Mouse (Mus musculus): ENCODE data around the gene Tmc5. TPM values are rescaled to one million over a fixed set of nuclear protein-coding genes. Genes with fewer than 3 reads are reported as not detected.

Tmc5 gene
- total RNA-seq, 1 experiment, result 0.80 TPM

- Histone ChIP-seq H3K4me3 (ENCODE audit: insufficient read depth in 1 of 2, low read depth in 1 of 2, low read length in 2 of 2, poor library complexity in 1 of 2, severe bottlenecking in 1 of 2) (peak within 1 kb of the TSS; percentile 81 to 89), H3K9me3 (ENCODE audit: control insufficient read depth, insufficient read depth, low read depth, low read length) (no peaks in the 10 kb centered on the region), H3K4me1 (ENCODE audit: control insufficient read depth in 2 of 2, insufficient read depth in 2 of 2, low read length in 2 of 2, poor library complexity in 1 of 2) (no peaks in the 10 kb centered on the region), H3K27ac (ENCODE audit: insufficient read depth, low read depth, low read length, poor library complexity, severe bottlenecking) (no peak within 1 kb of the TSS), H3K9ac (ENCODE audit: insufficient read depth, low read depth, low read length, poor library complexity, severe bottlenecking) (peak within 1 kb of the TSS; percentile 84), H3K36me3 (ENCODE audit: control insufficient read depth, insufficient read depth, low read length, poor library complexity, severe bottlenecking) (no peaks in the 10 kb centered on the region; the same call in 1 of the 2 replicates)
- TF ChIP-seq MAFK (IDR thresholded peaks at IDR 0.05; ENCODE audit: insufficient read depth, low read depth, low read length), result no peak
- peak; percentile 97 for TF ChIP-seq HCFC1 (IDR thresholded peaks at IDR 0.05; ENCODE audit: borderline replicate concordance, insufficient read depth, low read length)
- no peak for TF ChIP-seq CHD2 (IDR thresholded peaks at IDR 0.05; ENCODE audit: low read depth, low read length)
- peak; percentile 92 for DNase-seq (ENCODE audit: low read depth, low spot score)
- in situ Hi-C loops (cut with MboI; ENCODE audit: low sequenced_read_pairs in 2 of 2, unreplicated experiment in 2 of 2), result no loop called here
Measured at GRCm38 (mm10) chr7:118712228-118713173, 115.4 kb downstream of the Tmc5 start, which contains the start of gene Ccp110. TSS of gene Ccp110 (plus strand) at chr7:118712552.

GRCm38 (mm10) chr7:118714873-118715272 lies 117.8 kb downstream of the Tmc5 start:
- Histone ChIP-seq H3K4me3 (ENCODE audit: insufficient read depth in 1 of 2, low read depth in 1 of 2, low read length in 2 of 2, poor library complexity in 1 of 2, severe bottlenecking in 1 of 2) (no peak overlapping the region), H3K4me1 (ENCODE audit: control insufficient read depth in 2 of 2, insufficient read depth in 2 of 2, low read length in 2 of 2, poor library complexity in 1 of 2) (no peaks in the 10 kb centered on the region), H3K27ac (ENCODE audit: insufficient read depth, low read depth, low read length, poor library complexity, severe bottlenecking) (no peak overlapping the region), H3K9ac (ENCODE audit: insufficient read depth, low read depth, low read length, poor library complexity, severe bottlenecking) (no peak overlapping the region), H3K9me3 (ENCODE audit: control insufficient read depth, insufficient read depth, low read depth, low read length) (no peaks in the 10 kb centered on the region), H3K36me3 (ENCODE audit: control insufficient read depth, insufficient read depth, low read length, poor library complexity, severe bottlenecking) (no peaks in the 10 kb centered on the region; the same call in 1 of the 2 replicates)
- DNase-seq (ENCODE audit: low read depth, low spot score), result no peak
- in situ Hi-C loops (cut with MboI; ENCODE audit: low sequenced_read_pairs in 2 of 2, unreplicated experiment in 2 of 2), result no loop called here
- TF ChIP-seq HCFC1 (IDR thresholded peaks at IDR 0.05; ENCODE audit: borderline replicate concordance, insufficient read depth, low read length) (no peak), ZC3H11A (IDR thresholded peaks at IDR 0.05; ENCODE audit: borderline replicate concordance, low read depth, low read length) (no peak), CHD2 (IDR thresholded peaks at IDR 0.05; ENCODE audit: low read depth, low read length) (no peak), MAFK (IDR thresholded peaks at IDR 0.05; ENCODE audit: insufficient read depth, low read depth, low read length) (no peak), ZNF384 (IDR thresholded peaks at IDR 0.05; ENCODE audit: low read depth, low read length) (no peak)

DNA sequence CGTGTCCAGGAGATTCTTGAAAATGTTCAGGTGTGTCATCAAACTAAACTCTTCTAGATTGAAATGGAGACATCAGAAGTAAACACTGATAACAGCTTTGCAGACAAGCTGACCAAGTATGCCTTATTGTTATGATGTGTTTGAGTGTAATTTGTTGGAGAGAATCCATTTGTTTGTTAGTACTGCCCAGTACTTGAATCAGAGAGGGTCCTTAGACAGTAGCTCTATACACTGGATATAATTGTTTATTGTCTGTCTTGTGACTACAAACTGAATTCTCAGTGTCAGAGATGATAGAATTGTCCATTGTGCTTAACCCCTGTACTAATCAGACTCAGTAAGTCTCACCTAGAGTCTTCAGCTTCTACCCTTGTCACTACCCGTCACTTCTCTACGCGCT lies 121.0 kb downstream of the Tmc5 start:
- no peak for TF ChIP-seq MAFK (IDR thresholded peaks at IDR 0.05; ENCODE audit: insufficient read depth, low read depth, low read length)
- no peak for TF ChIP-seq ZNF384 (IDR thresholded peaks at IDR 0.05; ENCODE audit: low read depth, low read length)
- no peak for TF ChIP-seq CHD2 (IDR thresholded peaks at IDR 0.05; ENCODE audit: low read depth, low read length)
- TF ChIP-seq ZC3H11A (IDR thresholded peaks at IDR 0.05; ENCODE audit: borderline replicate concordance, low read depth, low read length), result no peak
- no peak for TF ChIP-seq HCFC1 (IDR thresholded peaks at IDR 0.05; ENCODE audit: borderline replicate concordance, insufficient read depth, low read length)

GRCm38 (mm10) chr7:118723927-118724326 lies 126.8 kb downstream of the Tmc5 start:
- H3K9ac ChIP-seq (ENCODE audit: insufficient read depth, low read depth, low read length, poor library complexity, severe bottlenecking), result no peak overlapping the region
- in situ Hi-C loops (cut with MboI; ENCODE audit: low sequenced_read_pairs in 2 of 2, unreplicated experiment in 2 of 2), result no loop called here
- H3K27ac ChIP-seq (ENCODE audit: insufficient read depth, low read depth, low read length, poor library complexity, severe bottlenecking), result no peak overlapping the region
- H3K9me3 ChIP-seq (ENCODE audit: control insufficient read depth, insufficient read depth, low read depth, low read length), result no peaks in the 10 kb centered on the region
- H3K4me3 ChIP-seq (ENCODE audit: insufficient read depth in 1 of 2, low read depth in 1 of 2, low read length in 2 of 2, poor library complexity in 1 of 2, severe bottlenecking in 1 of 2), result no peak overlapping the region
- peaks cover 0 to 3% of the 10 kb centered on the region in 2 experiments; a peak in 1 of 4 replicates for H3K4me1 ChIP-seq (ENCODE audit: control insufficient read depth in 2 of 2, insufficient read depth in 2 of 2, low read length in 2 of 2, poor library complexity in 1 of 2)
- DNase-seq (ENCODE audit: low read depth, low spot score), result no peak
- no peak for TF ChIP-seq ZC3H11A (IDR thresholded peaks at IDR 0.05; ENCODE audit: borderline replicate concordance, low read depth, low read length)
- no peak for TF ChIP-seq ZNF384 (IDR thresholded peaks at IDR 0.05; ENCODE audit: low read depth, low read length)
- no peak for TF ChIP-seq MAFK (IDR thresholded peaks at IDR 0.05; ENCODE audit: insufficient read depth, low read depth, low read length)
- no peak for TF ChIP-seq CHD2 (IDR thresholded peaks at IDR 0.05; ENCODE audit: low read depth, low read length)
- TF ChIP-seq HCFC1 (IDR thresholded peaks at IDR 0.05; ENCODE audit: borderline replicate concordance, insufficient read depth, low read length), result no peak
- peaks cover 13% of the 10 kb centered on the region; the same call in 1 of the 2 replicates for H3K36me3 ChIP-seq (ENCODE audit: control insufficient read depth, insufficient read depth, low read length, poor library complexity, severe bottlenecking)

More for the DNA sequence above, 121.0 kb downstream of the Tmc5 start:
- in situ Hi-C loops (cut with MboI; ENCODE audit: low sequenced_read_pairs in 2 of 2, unreplicated experiment in 2 of 2), result no loop called here
- no peaks in the 10 kb centered on the region for H3K9me3 ChIP-seq (ENCODE audit: control insufficient read depth, insufficient read depth, low read depth, low read length)
- no peak overlapping the region for H3K27ac ChIP-seq (ENCODE audit: insufficient read depth, low read depth, low read length, poor library complexity, severe bottlenecking)
- H3K36me3 ChIP-seq (ENCODE audit: control insufficient read depth, insufficient read depth, low read length, poor library complexity, severe bottlenecking), result peaks cover 7% of the 10 kb centered on the region; the same call in 1 of the 2 replicates
- H3K9ac ChIP-seq (ENCODE audit: insufficient read depth, low read depth, low read length, poor library complexity, severe bottlenecking), result no peak overlapping the region
- no peak for DNase-seq (ENCODE audit: low read depth, low spot score)
- H3K4me1 ChIP-seq (ENCODE audit: control insufficient read depth in 2 of 2, insufficient read depth in 2 of 2, low read length in 2 of 2, poor library complexity in 1 of 2), result no peaks in the 10 kb centered on the region
- no peak overlapping the region for H3K4me3 ChIP-seq (ENCODE audit: insufficient read depth in 1 of 2, low read depth in 1 of 2, low read length in 2 of 2, poor library complexity in 1 of 2, severe bottlenecking in 1 of 2)

Other genes with a start within 250 kb of the Tmc5 start
- 0.53 and 0.67 TPM in 2 replicates for gene Syt17, start 149.1 kb upstream of the Tmc5 start, total RNA-seq (2012; rRNA removed)
- gene Itpripl2, start 105.3 kb upstream of the Tmc5 start, total RNA-seq (2012; rRNA removed), result 3.3 and 9.7 TPM in 2 replicates
- 56.1 and 63.7 TPM in 2 replicates for gene Coq7, start 63.9 kb upstream of the Tmc5 start, total RNA-seq (2012; rRNA removed)
- 2.7 and 2.9 TPM in 2 replicates for gene Tmc7, start 12.6 kb upstream of the Tmc5 start, total RNA-seq (2012; rRNA removed)
- gene Gde1, start 108.5 kb downstream of the Tmc5 start, total RNA-seq (2012; rRNA removed), result 57.6 and 70.7 TPM in 2 replicates
- 25.8 and 28.6 TPM in 2 replicates for gene Ccp110, start 115.3 kb downstream of the Tmc5 start, total RNA-seq (2012; rRNA removed)
- 36.8 and 49.2 TPM in 2 replicates for gene Vps35l, start 142.9 kb downstream of the Tmc5 start, total RNA-seq (2012; rRNA removed)